Mouse (Mus musculus): Measurements from ENCODE around the gene Cysrt1. TPM values are rescaled to one million over a fixed set of nuclear protein-coding genes. Genes with fewer than 3 reads are reported as not detected.
"Not testable (repeated sequence)": the region's sequence is repeated elsewhere in the genome, so short reads cannot be mapped to it uniquely, and the experiment has no call there.

The Cysrt1 gene
- total RNA-seq, 2 experiments from 2014 or later, result not detected

DNA sequence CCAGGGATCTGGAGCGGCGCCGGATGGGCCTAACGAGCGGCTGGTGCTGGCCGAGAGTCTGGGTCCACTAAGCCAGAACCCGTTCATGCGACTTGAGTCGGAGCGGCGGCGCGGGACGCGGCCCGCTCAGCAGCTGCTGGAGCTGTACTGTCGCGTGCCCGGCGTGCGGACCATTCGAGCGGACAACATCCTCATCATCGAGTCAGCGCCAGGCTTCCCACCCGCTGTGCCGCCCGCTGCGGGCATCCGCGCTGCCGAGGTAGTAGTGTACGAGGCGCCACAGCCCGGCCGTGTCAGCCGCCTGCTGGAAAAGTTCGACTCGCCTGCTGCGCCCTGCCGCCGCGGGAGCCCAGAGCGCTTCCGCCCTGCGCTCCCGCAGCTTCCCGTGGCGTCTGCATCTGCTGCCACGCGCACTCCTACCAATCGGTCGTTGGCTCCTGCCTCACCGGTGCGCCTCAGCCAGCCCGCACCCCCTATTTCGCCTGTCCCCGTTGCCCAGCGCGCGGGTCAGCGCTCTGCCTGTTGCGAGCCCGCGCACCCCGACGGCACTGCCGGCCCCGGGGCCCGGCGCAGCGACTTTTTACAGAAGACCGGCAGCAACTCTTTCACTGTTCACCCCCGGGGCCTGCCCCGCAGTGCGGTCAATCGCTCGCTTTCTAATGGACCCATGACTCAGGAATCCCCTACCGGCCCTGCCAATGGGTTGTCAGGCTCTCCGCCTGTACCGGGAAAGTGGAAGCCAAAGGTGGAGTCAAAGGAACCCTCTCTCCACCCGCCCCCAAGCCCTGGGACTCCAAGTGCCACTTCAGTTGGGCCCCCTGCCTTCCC is 20.8 kb upstream of the Cysrt1 start:
- Histone ChIP-seq H3K4me3 (peak overlapping the region; percentile 91), H3K27ac (peak overlapping the region; percentile 85)
- no peak for TF ChIP-seq CTCF (IDR thresholded peaks at IDR 0.05)
- intact Hi-C loops (cut with DNase I), result no loop called here
- peak; percentile 55 for DNase-seq

GRCm38 (mm10) chr2:25262291-25262767 is 20.1 kb upstream of the Cysrt1 start, which contains the start of gene Tprn:
Tprn (plus strand) TSS chr2:25262618.
- no peak for TF ChIP-seq CTCF (IDR thresholded peaks at IDR 0.05)
- peak within 1 kb of the TSS; percentile 85 for H3K27ac ChIP-seq
- intact Hi-C loops (cut with DNase I), result no loop called here
- DNase-seq, result peak; percentile 97
- peak within 1 kb of the TSS; percentile 91 for H3K4me3 ChIP-seq

GRCm38 (mm10) chr2:25261870-25262269 is 19.6 kb upstream of the Cysrt1 start:
- TF ChIP-seq CTCF (IDR thresholded peaks at IDR 0.05), result no peak
- Histone ChIP-seq H3K4me3 (peak overlapping the region; percentile 91), H3K27ac (peak overlapping the region; percentile 85)
- no peak for DNase-seq
- intact Hi-C loops (cut with DNase I), result no loop called here

GRCm38 (mm10) chr2:25258887-25259286 is 16.6 kb upstream of the Cysrt1 start:
- Histone ChIP-seq H3K27ac (no peak overlapping the region), H3K4me3 (no peak overlapping the region)
- intact Hi-C loops (cut with DNase I), result loop anchor here (5.0 to 10.0 kb wide), 2 partner anchors 73 to 134 kb away; partner anchors contain the start of gene Man1b1
- no peak for DNase-seq
- peak; percentile 65 for TF ChIP-seq CTCF (IDR thresholded peaks at IDR 0.05)

DNA sequence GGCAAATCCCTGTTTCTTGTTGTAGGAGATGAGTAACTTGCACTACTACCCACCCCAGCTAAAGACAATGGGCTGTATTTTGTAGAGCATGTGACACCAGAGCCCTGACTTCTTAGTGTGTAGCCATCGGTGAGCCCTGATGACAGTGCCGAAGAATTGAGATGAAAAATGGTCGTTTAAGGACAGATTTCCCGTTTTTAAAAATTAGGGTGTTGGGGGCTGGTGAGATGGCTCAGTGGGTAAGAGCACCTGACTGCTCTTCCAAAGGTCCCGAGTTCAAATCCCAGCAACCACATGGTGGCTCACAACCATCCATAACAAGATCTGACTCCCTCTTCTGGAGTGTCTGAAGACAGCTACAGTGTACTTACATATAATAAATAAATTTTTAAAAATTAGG is 15.0 kb upstream of the Cysrt1 start:
- not testable (repeated sequence) for DNase-seq

DNA sequence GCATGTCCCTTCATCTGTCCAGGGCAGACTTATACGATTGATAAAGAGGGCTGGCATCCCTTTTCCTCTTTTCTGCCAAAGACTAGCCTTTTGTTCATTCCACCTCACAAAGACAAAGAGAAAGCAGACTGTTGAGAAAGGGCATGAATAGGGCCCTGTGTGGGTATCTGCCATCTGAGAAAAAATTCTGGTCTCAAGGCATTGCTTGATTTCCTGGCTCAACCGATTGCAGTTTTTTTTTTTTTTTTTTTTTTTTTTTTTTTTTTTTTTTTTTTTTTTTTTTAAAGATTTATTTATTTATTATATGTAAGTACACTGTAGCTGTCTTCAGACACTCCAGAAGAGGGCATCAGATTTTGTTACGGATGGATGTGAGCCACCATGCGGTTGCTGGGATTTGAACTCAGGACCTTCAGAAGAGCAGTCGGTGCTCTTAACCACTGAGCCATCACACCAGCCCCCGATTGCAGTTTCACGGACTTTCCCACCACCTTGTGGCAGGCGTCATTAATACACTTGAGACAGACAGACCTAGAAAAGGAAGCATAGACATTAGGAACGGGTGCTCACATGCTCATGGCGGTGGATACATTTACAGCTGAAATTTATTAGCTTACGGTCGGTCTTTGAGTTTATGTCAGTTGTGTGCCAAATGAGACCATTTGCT is 14.3 kb upstream of the Cysrt1 start:
- DNase-seq, result not testable (repeated sequence)
- H3K4me3 ChIP-seq, result peak overlapping the region; percentile 86
- peak overlapping the region; percentile 97 for H3K27ac ChIP-seq
- peak; percentile 36 for TF ChIP-seq CTCF (IDR thresholded peaks at IDR 0.05)
- intact Hi-C loops (cut with DNase I), result loop anchor here (5.0 to 10.0 kb wide), 2 partner anchors 76 to 132 kb away; partner anchors contain the start of gene Man1b1

More for the DNA sequence above, 15.0 kb upstream of the Cysrt1 start:
- intact Hi-C loops (cut with DNase I), result loop anchor here (5.0 to 10.0 kb wide), 2 partner anchors 75 to 132 kb away; partner anchors contain the start of gene Man1b1
- H3K4me3 ChIP-seq, H3K27ac ChIP-seq: not testable (repeated sequence)

- Histone ChIP-seq H3K27ac (peak within 1 kb of the TSS; percentile 97), H3K4me3 (peak within 1 kb of the TSS; percentile 86)
- peak; percentile 89 for DNase-seq
- no peak for TF ChIP-seq CTCF (IDR thresholded peaks at IDR 0.05)
- intact Hi-C loops (cut with DNase I), result loop anchor here (1.0 to 10.0 kb wide), 4 partner anchors 27 to 131 kb away; partner anchors contain the start of gene Man1b1
Observed at GRCm38 (mm10) chr2:25255284-25255779, 13.1 kb upstream of the Cysrt1 start, which contains the start of gene Tmem203. Tmem203 (plus strand) TSS chr2:25255439.

- no peak for DNase-seq
- intact Hi-C loops (cut with DNase I), result loop anchor here (10.0 kb wide), 1 partner anchor 128 kb away; no protein-coding TSS in a partner anchor
- Histone ChIP-seq H3K27ac (no peak overlapping the region), H3K4me3 (no peak overlapping the region)
- peak; percentile 38 for TF ChIP-seq CTCF (IDR thresholded peaks at IDR 0.05)
Observed at GRCm38 (mm10) chr2:25252331-25252730, 10.1 kb upstream of the Cysrt1 start.

- intact Hi-C loops (cut with DNase I), result no loop called here
- H3K4me3 ChIP-seq, result no peak within 1 kb of the TSS
- TF ChIP-seq CTCF (IDR thresholded peaks at IDR 0.05), result no peak
- DNase-seq, result no peak
- H3K27ac ChIP-seq, result no peak within 1 kb of the TSS
Observed at GRCm38 (mm10) chr2:25246183-25247072, 4.2 kb upstream of the Cysrt1 start, which contains the start of gene AL732309.1. AL732309.1 (minus strand) TSS chr2:25246863.

GRCm38 (mm10) chr2:25244144-25244543 is 1.9 kb upstream of the Cysrt1 start:
- no peak overlapping the region for H3K4me3 ChIP-seq
- intact Hi-C loops (cut with DNase I), result no loop called here
- no peak overlapping the region for H3K27ac ChIP-seq
- DNase-seq, result no peak
- TF ChIP-seq CTCF (IDR thresholded peaks at IDR 0.05), result no peak

DNA sequence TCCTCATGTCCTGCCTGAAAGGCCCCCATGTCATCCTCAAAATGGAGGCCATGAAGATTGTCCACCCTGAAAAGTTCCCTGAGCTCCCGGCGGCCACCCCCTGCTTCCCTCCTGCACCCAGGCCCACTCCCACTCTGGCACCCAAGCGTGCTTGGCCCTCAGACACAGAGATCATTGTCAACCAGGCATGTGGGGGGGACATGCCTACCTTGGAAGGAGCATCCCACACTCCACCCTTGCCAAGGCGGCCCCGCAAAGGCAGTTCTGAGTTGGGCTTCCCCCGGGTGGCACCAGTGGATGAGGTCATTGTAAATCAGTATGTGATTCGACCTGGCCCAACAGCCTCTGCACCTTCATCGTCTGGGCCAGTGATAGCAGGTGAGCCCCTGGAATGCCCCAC is 1.1 kb upstream of the Cysrt1 start:
- no peak overlapping the region for H3K4me3 ChIP-seq
- no peak for DNase-seq
- no peak for TF ChIP-seq CTCF (IDR thresholded peaks at IDR 0.05)
- intact Hi-C loops (cut with DNase I), result no loop called here
- H3K27ac ChIP-seq, result no peak overlapping the region

DNA sequence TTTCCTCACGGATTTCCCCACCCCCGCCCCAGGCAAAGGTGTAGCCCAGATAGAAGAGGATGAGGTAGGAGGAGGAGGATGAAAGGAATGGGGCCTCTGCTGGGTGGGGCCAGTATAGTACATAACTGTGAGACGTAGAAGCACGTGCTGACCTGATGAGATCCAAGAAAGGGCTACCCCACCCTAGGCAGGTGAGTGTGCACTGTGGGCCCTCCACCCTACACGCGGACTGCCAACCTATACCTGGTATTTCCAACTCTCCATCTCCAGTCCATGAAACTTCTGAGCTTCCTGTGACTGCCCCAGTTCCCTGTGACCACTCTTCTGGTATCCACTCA is 845 bp downstream of the Cysrt1 start:
- no peak for DNase-seq
- intact Hi-C loops (cut with DNase I), result no loop called here
- H3K27ac ChIP-seq, result no peak overlapping the region
- H3K4me3 ChIP-seq, result peak overlapping the region; percentile 65
- no peak for TF ChIP-seq CTCF (IDR thresholded peaks at IDR 0.05)
